Mouse (Mus musculus): ENCODE data around the gene Mphosph8.

Mphosph8 gene

DNA sequence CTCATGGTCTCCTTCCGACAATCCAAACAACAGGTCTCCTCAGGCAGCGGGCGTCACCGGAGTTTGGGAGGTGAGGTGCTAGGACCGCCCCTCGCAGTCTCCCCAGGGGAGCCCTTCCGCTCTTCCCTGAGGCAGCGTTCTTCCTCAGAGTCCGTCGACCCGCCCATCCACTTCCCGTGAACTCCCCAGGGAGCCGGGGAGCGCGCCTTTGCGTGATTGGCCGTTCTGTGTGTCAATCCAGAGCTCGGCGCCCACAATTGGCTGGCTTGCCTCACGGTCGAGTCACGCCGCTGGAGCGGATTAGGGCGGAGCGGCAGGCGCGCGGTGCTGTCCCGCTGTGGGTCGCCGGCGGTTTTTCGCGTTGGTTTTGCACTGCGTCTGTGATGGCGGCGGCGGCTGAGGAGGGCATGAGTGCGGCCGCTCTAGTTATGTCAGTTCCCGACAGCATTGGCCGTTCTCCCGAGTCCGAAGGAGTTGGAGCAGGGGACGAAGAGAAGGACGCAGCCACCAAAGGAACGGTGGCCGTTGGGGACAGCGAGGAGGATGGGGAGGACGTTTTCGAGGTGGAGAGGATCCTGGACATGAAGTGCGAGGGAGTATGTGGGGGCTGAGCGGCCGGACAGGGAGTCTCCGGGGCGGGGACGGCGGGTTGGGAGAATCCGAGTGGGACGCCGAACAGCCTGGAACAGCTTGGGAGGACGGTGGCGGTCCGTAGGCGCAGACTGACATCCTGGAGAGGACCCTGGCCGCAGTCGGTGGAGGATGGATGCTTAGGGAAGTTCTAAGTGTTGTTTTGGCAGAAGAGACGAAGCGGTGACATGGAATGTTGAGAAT lies at the start of gene Mphosph8:
Gene Mphosph8 (plus strand): TSS at position 280 of the 834 bp plus-strand sequence.
- peak; percentile 98 for DNase-seq (ENCODE audit: inconsistent ontology term)

DNA sequence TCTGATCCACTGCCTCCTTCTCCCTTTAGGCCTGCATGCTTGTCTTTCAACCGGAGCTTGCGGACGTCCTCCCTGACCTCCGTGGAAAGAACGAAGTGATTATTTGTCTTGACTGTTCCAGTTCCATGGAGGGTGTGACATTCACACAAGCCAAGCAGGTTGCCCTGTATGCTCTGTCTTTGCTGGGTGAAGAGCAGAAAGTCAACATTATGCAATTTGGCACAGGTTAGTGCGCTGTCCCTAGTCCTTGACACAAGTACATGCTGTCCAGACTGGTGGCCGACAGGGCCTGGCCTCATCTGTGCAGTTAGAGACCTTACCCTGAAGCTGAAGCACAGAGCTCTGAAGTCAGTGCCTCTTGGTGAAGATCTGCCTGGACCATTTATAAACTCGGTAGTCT lies 47.6 kb upstream of the Mphosph8 start:
- DNase-seq (ENCODE audit: inconsistent ontology term) = no peak

DNA sequence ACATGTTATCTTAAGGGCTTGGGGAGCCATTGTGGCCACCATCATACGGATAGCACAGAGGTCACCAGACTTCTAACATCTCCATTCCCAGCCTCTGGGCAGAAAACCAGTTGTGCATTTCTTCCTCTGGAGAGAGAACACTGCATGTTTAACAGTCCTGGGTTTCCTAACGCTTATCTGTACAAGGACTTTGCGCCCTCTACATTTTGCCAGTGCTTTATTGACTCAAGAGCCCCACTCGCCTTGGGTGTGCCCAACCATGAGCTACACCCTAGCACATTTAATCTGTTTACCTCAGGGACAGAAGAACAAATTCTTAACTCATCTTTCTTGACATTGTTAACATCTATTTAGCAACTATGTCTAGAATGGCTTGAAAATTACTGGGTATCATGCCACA lies 41.8 kb upstream of the Mphosph8 start:
- DNase-seq (ENCODE audit: inconsistent ontology term) = no peak

DNA sequence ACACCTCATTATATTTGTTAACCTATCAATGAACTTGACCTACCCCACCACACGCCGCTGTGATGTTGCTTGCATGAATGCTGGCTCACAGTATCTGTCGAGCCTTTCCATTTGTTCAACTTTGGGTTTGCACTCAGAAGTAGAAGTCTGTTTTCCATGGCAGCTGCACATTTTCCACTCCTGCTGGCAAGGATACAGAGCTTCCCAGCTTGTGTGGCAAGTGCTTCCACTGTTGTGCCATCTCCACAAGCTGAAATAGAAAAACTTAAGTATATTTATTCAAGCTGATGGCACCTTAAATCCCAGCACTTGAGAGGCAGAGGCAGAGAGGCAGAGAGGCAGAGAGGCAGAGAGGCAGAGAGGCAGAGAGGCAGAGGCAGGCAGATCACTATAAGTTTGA lies 39.7 kb upstream of the Mphosph8 start:
- no peak for DNase-seq (ENCODE audit: inconsistent ontology term)

DNA sequence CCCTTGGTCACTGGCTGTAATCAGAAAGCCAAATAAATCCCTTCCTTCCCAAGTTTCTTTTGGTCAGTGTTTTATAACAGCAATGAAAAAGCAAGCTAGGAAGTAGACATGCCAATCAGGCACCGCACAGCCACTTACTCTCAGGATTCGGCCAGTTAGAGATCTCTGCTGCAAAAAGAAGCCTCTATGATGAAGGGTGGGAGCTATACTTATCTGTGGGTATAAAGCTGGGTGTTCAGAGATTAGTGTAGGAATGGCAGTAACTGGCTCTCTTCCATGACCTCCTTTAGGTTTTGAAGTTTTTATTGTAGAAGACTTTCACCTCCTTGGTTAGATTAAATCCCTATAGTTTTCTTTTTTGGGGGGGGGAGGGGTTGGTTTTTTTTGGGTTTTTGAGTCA lies 36.9 kb upstream of the Mphosph8 start:
- no peak for DNase-seq (ENCODE audit: inconsistent ontology term)

DNA sequence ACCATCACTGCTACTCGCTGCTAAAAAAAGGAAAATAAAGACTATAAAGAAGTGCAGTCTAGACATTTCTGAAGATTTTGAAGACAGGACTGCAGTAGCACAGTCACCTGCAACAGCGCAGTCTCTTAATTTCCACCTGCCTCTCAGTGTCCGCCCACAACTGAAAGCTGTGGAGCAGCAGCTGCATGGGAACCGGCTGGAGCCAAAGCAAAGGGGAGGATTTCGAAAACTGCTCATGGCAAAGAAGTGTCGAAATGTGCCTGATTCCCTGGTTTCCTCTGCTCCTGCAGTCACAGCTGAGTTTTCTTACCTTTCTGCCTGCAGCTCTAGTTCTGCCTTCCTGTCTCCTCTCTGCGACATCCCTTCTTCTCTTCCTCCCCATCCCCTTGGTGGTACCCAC lies 20.8 kb upstream of the Mphosph8 start:
- DNase-seq (ENCODE audit: inconsistent ontology term) = no peak

DNA sequence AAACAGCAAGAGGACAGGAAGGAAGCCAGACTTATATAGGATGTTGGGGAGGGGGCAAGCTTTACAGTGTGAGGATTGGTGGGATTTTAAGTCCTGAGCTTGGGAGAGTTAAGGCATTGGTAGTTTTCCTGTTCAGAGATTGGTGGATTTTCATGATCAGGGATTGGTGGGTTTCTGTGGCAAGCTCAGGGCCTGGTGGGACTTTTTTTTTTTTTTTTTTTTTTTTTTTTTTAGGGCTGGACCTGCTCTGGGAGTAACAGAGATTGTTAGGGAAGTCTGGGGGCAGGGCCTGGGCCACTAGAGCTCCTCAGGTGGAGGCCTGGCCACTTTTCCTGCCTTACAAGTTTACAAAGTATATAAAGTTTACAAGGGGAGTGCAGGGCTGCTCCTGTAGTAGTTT lies 18.6 kb upstream of the Mphosph8 start:
- DNase-seq (ENCODE audit: inconsistent ontology term) = no peak

DNA sequence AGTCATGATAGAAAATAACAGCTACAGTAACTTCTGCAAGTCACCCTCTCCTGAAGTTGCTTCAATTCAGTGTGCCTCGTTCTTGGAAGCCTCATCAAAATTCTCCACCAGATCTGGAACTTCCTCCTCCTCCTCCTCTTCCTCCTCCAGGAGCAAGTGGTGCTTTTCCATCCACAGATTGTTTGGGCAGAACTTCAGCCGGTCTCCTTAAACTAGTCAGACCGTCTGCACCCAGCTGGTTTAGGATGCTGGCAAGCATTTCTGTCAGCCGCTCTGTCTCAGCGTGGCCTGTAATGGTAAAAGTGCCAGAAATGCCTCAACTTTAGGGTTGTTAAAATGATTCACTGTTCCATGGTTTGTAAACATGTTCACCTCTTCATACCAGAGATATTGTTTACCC lies 2.4 kb upstream of the Mphosph8 start:
- no peak for DNase-seq (ENCODE audit: inconsistent ontology term)

DNA sequence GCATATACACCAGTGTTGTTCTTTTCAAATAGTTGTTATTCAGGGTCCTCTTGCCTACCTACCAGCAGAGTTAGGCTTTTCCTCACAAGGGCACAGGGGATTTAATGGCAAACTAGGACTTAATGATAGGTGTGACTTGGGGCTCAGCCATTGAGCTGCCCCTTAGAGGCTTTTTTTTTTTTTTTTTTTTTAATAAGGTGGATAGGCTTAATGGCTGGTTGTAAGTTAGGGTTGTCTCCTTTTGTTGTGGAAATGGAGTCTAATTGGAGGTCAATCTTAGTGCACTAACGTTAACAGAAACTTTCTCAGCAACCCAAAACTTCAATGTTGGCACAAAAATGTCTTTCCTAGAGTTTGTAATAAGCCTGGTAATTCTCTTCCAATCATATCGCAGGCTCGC lies 1.1 kb upstream of the Mphosph8 start:
- no peak for DNase-seq (ENCODE audit: inconsistent ontology term)

DNA sequence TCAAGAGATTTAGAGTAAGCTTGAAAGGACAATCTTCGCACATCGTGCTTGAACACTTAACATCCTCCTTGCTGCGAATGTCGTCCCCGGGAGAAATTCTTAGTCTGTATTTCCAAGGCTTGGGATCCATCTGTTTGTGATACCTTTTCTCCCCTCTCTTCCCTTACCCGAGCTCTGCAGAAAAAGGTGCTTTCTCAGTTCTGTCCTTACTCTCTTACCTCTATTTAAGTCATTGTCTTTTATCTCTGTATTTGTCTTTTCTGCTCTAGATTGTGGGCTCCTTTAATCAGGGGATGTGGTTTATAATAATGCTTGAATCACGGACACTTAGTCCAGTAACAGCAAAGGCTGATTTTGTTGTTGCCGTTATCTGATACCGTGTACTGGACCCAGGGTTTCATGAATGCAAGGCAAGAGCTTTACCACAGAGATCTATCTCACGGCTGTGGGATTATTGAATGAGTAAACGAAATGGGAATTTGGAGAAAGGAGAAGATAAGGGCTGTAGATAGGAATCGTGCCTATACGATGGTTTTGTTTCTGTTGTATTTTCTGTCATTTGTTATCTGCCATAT lies 1.1 kb downstream of the Mphosph8 start:
- peak; percentile 13 for DNase-seq (ENCODE audit: inconsistent ontology term)

DNA sequence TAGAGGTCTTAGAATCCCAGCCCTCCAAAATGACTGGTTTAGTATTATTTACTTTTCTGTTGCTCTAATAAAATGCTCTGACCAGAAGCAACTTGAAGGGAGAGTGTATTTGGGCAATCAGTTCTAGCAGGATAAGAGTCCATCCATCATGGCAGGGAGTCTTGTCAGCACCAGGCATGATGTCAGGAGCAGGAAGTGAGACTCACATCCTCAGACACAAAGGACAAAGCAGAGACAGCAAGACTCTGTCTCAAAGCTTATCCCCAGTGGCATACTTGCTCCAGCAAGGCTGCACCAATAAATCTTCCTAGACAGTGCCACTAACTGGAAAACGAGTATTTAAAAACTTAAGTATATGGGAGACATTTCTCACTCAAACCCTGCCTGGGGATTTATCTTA lies 17.4 kb downstream of the Mphosph8 start:
- no peak for DNase-seq (ENCODE audit: inconsistent ontology term)

DNA sequence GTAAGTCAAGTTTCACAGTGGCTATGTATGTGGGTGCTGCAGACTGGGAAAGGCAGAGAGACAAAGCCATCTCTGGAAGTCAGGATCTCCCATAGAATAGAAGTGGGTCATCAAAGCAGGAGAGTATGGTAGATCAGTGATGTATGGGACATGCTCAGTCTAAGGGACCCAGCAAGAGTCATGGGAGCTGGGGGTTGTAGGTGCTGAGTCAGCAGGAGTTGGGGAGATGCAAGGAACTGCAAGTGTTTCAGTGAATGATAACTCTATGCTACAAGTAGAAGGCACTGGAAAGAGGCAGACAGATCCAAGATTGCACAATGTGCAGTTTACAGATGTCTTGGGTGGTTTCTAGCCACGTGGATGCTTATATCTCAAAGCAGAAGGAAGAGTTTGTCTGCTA lies 21.1 kb downstream of the Mphosph8 start:
- DNase-seq (ENCODE audit: inconsistent ontology term) = no peak

DNA sequence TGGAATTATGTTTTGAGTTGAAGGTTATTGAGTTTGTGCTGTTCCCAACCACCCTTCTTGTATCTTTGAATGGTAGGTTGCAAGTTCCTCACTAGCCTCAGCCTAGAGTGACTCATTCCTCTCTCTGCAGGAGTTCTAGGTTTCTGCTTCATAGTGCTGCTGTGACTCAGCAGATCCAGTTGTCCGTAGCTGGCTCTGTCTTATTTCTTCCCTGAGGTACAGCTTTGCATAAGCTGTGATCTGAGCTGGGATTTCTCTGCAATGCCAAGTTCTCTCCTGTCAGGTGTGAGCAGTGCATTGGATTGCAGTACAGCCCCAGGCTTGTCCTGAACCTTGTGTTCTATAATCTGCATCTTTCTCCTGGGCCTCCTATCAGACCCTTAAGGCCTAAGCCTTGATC lies 21.7 kb downstream of the Mphosph8 start:
- DNase-seq (ENCODE audit: inconsistent ontology term) = peak; percentile 47

DNA sequence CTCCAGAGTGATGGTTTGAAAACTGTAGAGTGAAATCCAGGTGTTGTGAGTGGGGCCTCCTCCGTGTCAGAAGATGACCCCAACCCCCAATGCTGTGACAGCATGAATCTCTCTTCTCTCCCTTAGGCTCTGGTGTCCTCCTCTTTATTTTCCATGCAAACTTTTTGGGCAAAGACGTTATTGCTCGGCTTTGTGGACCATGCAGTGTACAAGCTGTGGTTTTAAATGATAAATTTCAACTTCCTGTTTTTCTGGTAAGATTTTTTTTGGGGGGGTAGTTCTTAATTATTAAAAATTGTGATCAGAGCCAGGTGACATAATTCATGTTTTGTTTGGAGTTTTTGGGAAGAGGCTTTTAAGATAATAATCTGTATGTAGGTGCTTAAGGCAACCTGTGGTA lies 27.4 kb downstream of the Mphosph8 start:
- no peak for DNase-seq (ENCODE audit: inconsistent ontology term)

DNA sequence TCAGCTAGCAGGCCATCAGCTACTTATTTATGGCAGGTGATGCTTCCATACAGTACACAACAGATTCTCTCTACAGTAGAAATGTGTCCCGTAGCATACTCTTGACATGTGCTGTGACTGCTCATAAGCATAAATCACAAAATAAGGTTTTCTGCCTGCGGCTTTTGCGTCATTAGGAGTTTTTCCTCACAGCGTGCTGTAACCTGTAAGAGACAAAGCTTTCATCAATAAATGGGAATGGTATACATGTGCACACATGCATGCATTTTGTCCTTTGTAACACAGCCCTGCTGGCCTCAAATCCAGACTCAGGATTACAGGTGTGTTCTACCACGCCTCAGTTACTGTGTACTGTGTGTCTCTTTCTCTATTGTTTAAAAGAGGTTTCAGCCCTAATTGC lies 29.8 kb downstream of the Mphosph8 start:
- DNase-seq (ENCODE audit: inconsistent ontology term) = no peak

DNA sequence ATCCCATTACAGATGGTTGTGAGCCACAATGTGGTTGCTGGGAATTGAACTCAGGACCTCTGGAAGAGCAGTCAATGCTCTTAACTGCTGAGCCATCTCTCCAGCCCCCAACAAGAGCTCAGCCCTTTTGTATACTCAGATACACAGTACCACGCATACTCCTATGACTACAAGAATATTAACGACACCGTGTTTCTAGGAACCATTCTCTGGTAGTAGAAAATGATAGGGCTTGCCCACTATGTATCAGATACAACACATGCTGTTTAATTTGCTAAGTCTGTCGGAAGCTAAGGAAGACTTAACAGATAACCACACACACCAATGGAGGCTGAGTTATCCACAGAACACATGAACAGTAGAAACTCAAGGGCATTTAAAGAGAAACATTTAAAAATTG lies 34.6 kb downstream of the Mphosph8 start:
- DNase-seq (ENCODE audit: inconsistent ontology term) = no peak

DNA sequence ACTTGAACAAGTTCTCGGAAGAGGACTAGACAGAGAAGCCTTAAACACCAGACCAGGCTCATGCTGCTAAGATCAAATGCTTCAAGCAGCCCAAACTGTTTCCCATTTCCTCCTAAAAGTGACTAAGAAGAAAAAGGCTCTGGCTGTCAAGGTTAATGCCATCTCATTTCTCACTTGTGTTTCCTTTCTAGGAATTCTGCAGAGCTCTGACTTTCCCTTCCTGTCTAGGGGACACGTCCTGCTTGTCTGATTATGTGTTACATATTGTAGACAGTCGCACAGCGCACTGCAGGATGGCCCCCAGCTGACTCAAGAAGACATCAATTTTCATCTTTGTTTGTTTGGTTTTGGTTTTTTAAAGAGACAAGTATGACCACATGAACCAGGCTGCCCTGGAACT lies 37.6 kb downstream of the Mphosph8 start:
- no peak for DNase-seq (ENCODE audit: inconsistent ontology term)

DNA sequence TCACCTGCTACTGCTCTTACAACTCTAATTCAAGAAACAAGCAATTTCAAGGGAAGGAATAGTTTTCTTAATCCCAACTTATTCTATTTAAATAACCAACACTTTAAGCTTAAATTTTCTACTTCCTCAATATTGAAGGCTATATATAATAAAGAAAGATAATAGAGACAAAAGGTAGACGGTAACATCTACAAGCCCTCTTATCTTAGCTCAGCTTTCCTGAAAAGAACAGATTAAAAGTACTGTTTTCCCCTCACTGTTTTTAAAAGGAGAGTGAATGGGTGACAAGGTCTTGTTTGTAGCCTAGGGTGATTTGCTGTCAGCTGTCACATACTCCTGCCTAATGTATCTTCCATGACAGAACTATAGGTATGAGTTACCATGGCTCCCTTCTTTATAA lies 58.4 kb downstream of the Mphosph8 start:
- DNase-seq (ENCODE audit: inconsistent ontology term) = no peak

DNA sequence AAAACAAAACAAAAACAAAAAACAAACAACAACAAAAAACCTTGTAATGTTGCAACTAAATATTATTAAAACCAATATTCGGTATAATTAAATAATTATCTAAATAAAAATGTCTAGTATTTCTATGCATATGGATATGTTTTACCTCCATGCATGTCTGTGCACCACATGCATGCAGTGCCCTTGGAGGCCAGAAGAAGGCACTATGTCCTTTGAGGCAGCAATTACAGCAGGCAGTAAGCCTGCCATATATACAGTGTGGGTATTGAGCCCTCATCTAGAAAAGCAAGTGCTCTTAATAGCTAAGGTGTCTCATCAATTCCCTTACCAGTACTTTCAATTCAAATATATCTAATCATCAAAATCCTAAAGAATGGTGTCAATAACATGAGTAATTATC lies 72.1 kb downstream of the Mphosph8 start:
- DNase-seq (ENCODE audit: inconsistent ontology term) = no peak
